Mouse (Mus musculus) forebrain, embryonic 13.5 days (tissue): ENCODE data around the gene Casp6. TPM values are rescaled to one million over a fixed set of nuclear protein-coding genes. Genes with fewer than 3 reads are reported as not detected.

Experiments
- ATAC-seq: fragments of 200-750 bp; cut with Nextera tagmentation; 2 replicates; pipeline ENCODE4 v1.8.0; 2017
- H3K27ac ChIP-seq: fragments of 300-500 bp; sonication (generic); 2 replicates; pipeline ENCODE4 v1.5.1; 2015; ENCODE audit warnings: inconsistent platforms, mild to moderate bottlenecking, moderate library complexity
- H3K27me3 ChIP-seq: fragments of 300-500 bp; sonication (generic); 2 replicates; pipeline ENCODE4 v1.6.1; 2015; ENCODE audit warnings: mild to moderate bottlenecking, inconsistent platforms
- H3K36me3 ChIP-seq: fragments of 300-500 bp; sonication (generic); 2 replicates; pipeline ENCODE4 v1.6.1; 2015; ENCODE audit warnings: mild to moderate bottlenecking, inconsistent platforms; ENCODE audit not compliant: poor library complexity, severe bottlenecking
- H3K4me1 ChIP-seq: fragments of 300-500 bp; sonication (generic); 2 replicates; pipeline ENCODE4 v1.6.1; 2015; ENCODE audit warnings: inconsistent platforms
- H3K4me2 ChIP-seq: fragments of 300-500 bp; sonication (generic); 2 replicates; pipeline ENCODE4 v1.6.1; 2015; ENCODE audit warnings: inconsistent platforms, mild to moderate bottlenecking, moderate library complexity
- H3K4me3 ChIP-seq: fragments of 300-500 bp; sonication (generic); 2 replicates; pipeline ENCODE4 v1.5.1; 2015; ENCODE audit warnings: mild to moderate bottlenecking, inconsistent platforms
- H3K9ac ChIP-seq: fragments of 300-500 bp; sonication (generic); 2 replicates; pipeline ENCODE4 v1.6.1; 2015; ENCODE audit warnings: mild to moderate bottlenecking, inconsistent platforms
- H3K9me3 ChIP-seq: fragments of 300-500 bp; sonication (generic); replicated peaks from 2 replicates; pipeline ENCODE4 v1.6.1; 2016; ENCODE audit warnings: inconsistent platforms
- WGBS: fragments of 180-500 bp; shearing (Covaris S2); methylation state at CpG from one replicate; pipeline ENCODE4 v1.1.7; 2015; 5-methylcytosine and 5-hydroxymethylcytosine counted together
- polyA plus RNA-seq: library from polyadenylated mRNA; unstranded; fragments of >200 nt; fragmentation: Nextera tagmentation; extraction: Ambion mirVana; gene quantifications from 2 replicates; pipeline ENCODE4 v1.2.1, GENCODE M21; 2015

The Casp6 gene
- polyA plus RNA-seq, 1 experiment from 2014 or later, result 44.8 TPM

DNA sequence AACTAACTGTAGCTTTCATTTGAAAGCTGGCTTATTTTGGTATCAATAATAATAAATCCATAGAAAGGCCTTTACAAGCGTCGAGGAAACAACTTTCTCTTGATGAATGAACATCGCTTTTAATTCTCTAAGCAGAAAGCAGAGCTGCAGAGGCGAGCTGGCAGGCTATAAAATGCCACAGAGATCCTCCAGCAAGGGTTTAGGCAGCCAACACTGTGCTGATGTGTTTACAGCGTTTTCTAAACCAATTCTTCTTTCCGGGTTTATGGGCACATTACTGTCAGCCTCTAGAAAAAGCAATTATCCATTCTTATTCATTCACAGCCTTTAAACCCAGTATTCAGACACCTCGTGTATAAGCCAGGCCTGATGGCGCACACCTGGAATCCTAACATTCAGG lies 61.3 kb downstream of the Casp6 start:
- 58% methylated on average over 8 of the region's 8 CpGs for WGBS
- no peak for ATAC-seq
- H3K27ac ChIP-seq, result no peak overlapping the region
- H3K4me1 ChIP-seq, result peaks cover 8% of the 10 kb centered on the region
- no peak overlapping the region for H3K4me3 ChIP-seq
- no peaks in the 10 kb centered on the region for H3K27me3 ChIP-seq
- H3K9ac ChIP-seq, result no peak overlapping the region
- no peaks in the 10 kb centered on the region for H3K9me3 ChIP-seq
- H3K36me3 ChIP-seq, result no peaks in the 10 kb centered on the region
- no peak overlapping the region for H3K4me2 ChIP-seq

Other genes starting within 250 kb of the Casp6 start
- gene Egf, start 146.1 kb upstream of the Casp6 start, polyA plus RNA-seq, result 1.7 and 2.0 TPM in 2 replicates
- gene Lrit3, start 97.4 kb upstream of the Casp6 start, polyA plus RNA-seq, result not detected in 2 replicates
- 0.34 and 0.46 TPM in 2 replicates for gene Rrh, start 78.8 kb upstream of the Casp6 start, polyA plus RNA-seq
- 63.1 and 65.7 TPM in 2 replicates for gene Gar1, start 70.0 kb upstream of the Casp6 start, polyA plus RNA-seq
- gene Cfi, start 65.5 kb upstream of the Casp6 start, polyA plus RNA-seq, result 0.30 and 0.31 TPM in 2 replicates
- gene Pla2g12a, start 22.8 kb upstream of the Casp6 start, polyA plus RNA-seq, result 29.5 and 31.3 TPM in 2 replicates
- gene Mcub, start 68.8 kb downstream of the Casp6 start, polyA plus RNA-seq, result 3.9 and 6.7 TPM in 2 replicates
- 23.9 and 29.1 TPM in 2 replicates for gene Sec24b, start 160.1 kb downstream of the Casp6 start, polyA plus RNA-seq
- gene Col25a1, start 230.1 kb downstream of the Casp6 start, polyA plus RNA-seq, result 2.2 and 2.8 TPM in 2 replicates